Mouse (Mus musculus) heart, embryonic 14.5 days (tissue): ENCODE measurements at regions not wholly inside any gene's neighbourhood (a gene's known extent, or its start where the extent isn't known, plus 50 kb on each side); places are given as distances from the start of the nearest gene placed in this dataset.

ENCODE experiments used
- ATAC-seq: fragments of 200-750 bp; cut with Nextera tagmentation; 2 replicates; pipeline ENCODE4 v1.8.0; 2017; ENCODE audit warnings: low read depth, moderate TSS enrichment; ENCODE audit not compliant: insufficient number of reproducible peaks, insufficient read depth, low FRiP score
- H3K27ac ChIP-seq, 2 experiments: fragments of 200-500 bp in 1 of 2; fragments of 300-500 bp in 1 of 2; sonication (generic) in 1 of 2; replicated peaks in 1 of 2; 2 replicates each; pipeline ENCODE4 v1.5.1; 2012 to 2014; ENCODE audit warnings: low read depth in 2 of 2, low read length in 2 of 2, control low read depth in 1 of 2, mild to moderate bottlenecking in 1 of 2, mixed read lengths in 1 of 2; ENCODE audit not compliant: control insufficient read depth in 1 of 2, insufficient read depth in 1 of 2
- H3K27me3 ChIP-seq: fragments of 300-500 bp; sonication (generic); 2 replicates; pipeline ENCODE4 v1.6.1; 2014; ENCODE audit warnings: mild to moderate bottlenecking, low read length, control low read depth; ENCODE audit not compliant: control insufficient read depth, insufficient read depth
- H3K36me3 ChIP-seq: fragments of 300-500 bp; sonication (generic); 2 replicates; pipeline ENCODE4 v1.6.1; 2014; ENCODE audit warnings: mild to moderate bottlenecking, control low read depth, low read length, mixed read lengths; ENCODE audit not compliant: control insufficient read depth, insufficient read depth
- H3K4me1 ChIP-seq, 2 experiments: fragments of 200-500 bp in 1 of 2; fragments of 300-500 bp in 1 of 2; sonication (generic) in 1 of 2; 2 replicates each; pipeline ENCODE4 v1.6.1; 2012 to 2014; ENCODE audit warnings: low read length in 2 of 2, control low read depth in 1 of 2, mixed read lengths in 1 of 2; ENCODE audit not compliant: control insufficient read depth in 2 of 2, insufficient read depth in 2 of 2
- H3K4me2 ChIP-seq: fragments of 300-500 bp; sonication (generic); 2 replicates; pipeline ENCODE4 v1.6.1; 2014; ENCODE audit warnings: mild to moderate bottlenecking, low read length
- H3K4me3 ChIP-seq, 2 experiments: fragments of 200-500 bp in 1 of 2; fragments of 300-500 bp in 1 of 2; sonication (generic) in 1 of 2; 2 replicates each; pipeline ENCODE4 v1.5.1; 2012 to 2014; ENCODE audit warnings: low read length in 2 of 2, mild to moderate bottlenecking in 2 of 2, control low read depth in 1 of 2, low read depth in 1 of 2, moderate library complexity in 1 of 2; ENCODE audit not compliant: control insufficient read depth in 1 of 2, insufficient read depth in 1 of 2
- H3K9ac ChIP-seq: fragments of 300-500 bp; sonication (generic); 2 replicates; pipeline ENCODE4 v1.6.1; 2014; ENCODE audit warnings: mild to moderate bottlenecking, low read length
- H3K9me3 ChIP-seq: fragments of 300-500 bp; sonication (generic); 2 replicates; pipeline ENCODE4 v1.6.1; 2016; ENCODE audit warnings: low read length, control low read depth; ENCODE audit not compliant: control insufficient read depth
- WGBS: fragments of 180-500 bp; shearing (Covaris S2); extraction: QIAGEN DNeasy Blood & Tissue Kit; methylation state at CpG from one replicate; pipeline ENCODE4 v1.1.7; 2014; 5-methylcytosine and 5-hydroxymethylcytosine counted together

GRCm38 (mm10) chr11:19835221-19835745, 88.9 kb upstream of the Spred2 start:
- Histone ChIP-seq H3K4me1 (peaks cover 0 to 2% of the 10 kb centered on the region in 2 experiments; a peak in 1 of 4 replicates), H3K27me3 (no peaks in the 10 kb centered on the region), H3K4me3 (no peak overlapping the region), H3K27ac (no peak overlapping the region), H3K4me2 (no peak overlapping the region), H3K9me3 (no peaks in the 10 kb centered on the region), H3K36me3 (no peaks in the 10 kb centered on the region), H3K9ac (no peak overlapping the region)
- WGBS, result 44% methylated on average over 6 of the region's 6 CpGs
- no peak for ATAC-seq

DNA sequence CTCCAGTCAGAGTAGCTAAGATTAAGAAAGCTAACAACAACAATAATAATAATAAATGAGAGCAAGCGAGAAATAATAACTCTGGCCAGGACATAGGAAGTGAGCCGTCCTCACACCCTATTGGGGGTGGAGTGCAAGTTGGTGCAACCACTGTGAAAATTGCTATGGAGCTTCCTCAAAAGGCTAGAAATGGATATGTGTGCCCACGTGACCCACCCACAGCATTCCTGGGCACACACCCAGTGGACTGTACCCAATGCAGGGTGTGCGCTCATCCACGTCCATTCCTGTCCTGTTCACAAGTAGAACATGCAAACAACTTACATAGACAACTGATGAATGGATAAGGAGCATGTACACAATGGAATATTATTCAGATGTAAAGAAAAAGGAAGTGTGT, 85.2 kb upstream of the Spred2 start:
- 86% methylated on average over 5 of the region's 5 CpGs for WGBS

GRCm38 (mm10) chr11:19843084-19843483, 81.1 kb upstream of the Spred2 start:
- Histone ChIP-seq H3K9me3 (no peaks in the 10 kb centered on the region), H3K4me2 (no peak overlapping the region), H3K36me3 (no peaks in the 10 kb centered on the region), H3K4me3 (no peak overlapping the region), H3K27ac (no peak overlapping the region), H3K9ac (no peak overlapping the region), H3K27me3 (no peaks in the 10 kb centered on the region), H3K4me1 (no peaks in the 10 kb centered on the region)
- WGBS, result 59% methylated on average over 3 of the region's 3 CpGs
- ATAC-seq, result no peak

More for the DNA sequence above, 85.2 kb upstream of the Spred2 start:
- Histone ChIP-seq H3K4me1 (peaks cover 0 to 2% of the 10 kb centered on the region in 2 experiments; a peak in 1 of 4 replicates), H3K27ac (no peak overlapping the region), H3K27me3 (no peaks in the 10 kb centered on the region), H3K4me3 (no peak overlapping the region), H3K9ac (no peak overlapping the region), H3K4me2 (no peak overlapping the region), H3K9me3 (no peaks in the 10 kb centered on the region), H3K36me3 (no peaks in the 10 kb centered on the region)
- no peak for ATAC-seq

DNA sequence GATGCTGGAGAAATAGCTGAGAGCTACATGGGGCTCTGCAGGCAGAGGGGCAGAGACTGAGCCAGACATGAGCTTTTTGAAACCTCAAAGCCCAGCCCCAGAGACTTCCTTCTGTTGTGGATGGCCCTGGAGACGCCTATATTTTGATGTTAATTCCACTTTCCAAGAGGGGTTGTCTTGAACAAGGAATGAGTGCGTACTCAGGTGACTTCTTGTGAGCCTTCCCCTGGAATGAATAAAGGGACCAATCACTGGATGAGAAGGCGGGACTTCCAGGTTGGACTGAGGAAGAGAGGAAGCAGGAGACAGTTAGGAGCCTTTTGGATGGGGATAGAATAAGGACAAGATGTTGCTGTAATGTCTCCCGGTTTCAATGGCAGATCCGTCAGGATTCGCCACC, 76.3 kb upstream of the Spred2 start:
- no peak for ATAC-seq
- H3K4me1 ChIP-seq, result peaks cover 5 to 13% of the 10 kb centered on the region in 2 experiments
- H3K27me3 ChIP-seq, result no peaks in the 10 kb centered on the region
- no peak overlapping the region for H3K4me2 ChIP-seq
- no peak overlapping the region for H3K27ac ChIP-seq
- H3K36me3 ChIP-seq, result no peaks in the 10 kb centered on the region
- no peak overlapping the region for H3K9ac ChIP-seq
- WGBS, result 86% methylated on average over 6 of the region's 6 CpGs
- no peak overlapping the region for H3K4me3 ChIP-seq
- no peaks in the 10 kb centered on the region for H3K9me3 ChIP-seq

DNA sequence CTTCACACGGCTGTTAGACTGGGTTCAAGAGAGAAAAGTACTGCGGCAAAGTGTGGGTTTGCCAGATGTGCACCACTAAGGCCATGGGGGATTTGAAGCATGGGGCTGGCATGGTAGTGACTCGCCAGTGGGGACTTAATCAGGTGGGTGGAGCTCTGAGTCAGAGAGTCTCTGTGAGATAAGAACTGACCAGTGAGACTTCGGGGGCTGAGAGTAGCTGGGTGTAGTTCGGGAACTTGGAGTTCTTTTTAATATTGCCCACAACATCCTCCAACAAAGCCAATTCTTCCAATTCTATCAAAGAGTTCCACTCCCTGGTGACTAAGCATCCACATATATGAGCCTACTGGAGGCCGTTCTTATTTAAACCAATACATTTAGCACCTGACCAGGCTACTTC, 75.8 kb upstream of the Spred2 start:
- no peak overlapping the region for H3K4me3 ChIP-seq
- H3K4me1 ChIP-seq, result peaks cover 5 to 13% of the 10 kb centered on the region in 2 experiments
- no peaks in the 10 kb centered on the region for H3K9me3 ChIP-seq
- no peak overlapping the region for H3K4me2 ChIP-seq
- no peak overlapping the region for H3K27ac ChIP-seq
- no peaks in the 10 kb centered on the region for H3K27me3 ChIP-seq
- 73% methylated on average over 6 of the region's 6 CpGs for WGBS
- no peak overlapping the region for H3K9ac ChIP-seq
- no peaks in the 10 kb centered on the region for H3K36me3 ChIP-seq
- ATAC-seq, result no peak

- H3K9me3 ChIP-seq, result no peaks in the 10 kb centered on the region
- no peak for ATAC-seq
- no peak overlapping the region for H3K4me2 ChIP-seq
- no peaks in the 10 kb centered on the region for H3K27me3 ChIP-seq
- no peak overlapping the region for H3K9ac ChIP-seq
- peaks cover 5 to 13% of the 10 kb centered on the region in 2 experiments for H3K4me1 ChIP-seq
- H3K4me3 ChIP-seq, result no peak overlapping the region
- H3K36me3 ChIP-seq, result no peaks in the 10 kb centered on the region
- H3K27ac ChIP-seq, result no peak overlapping the region
- WGBS, result 65% methylated on average over 4 of the region's 4 CpGs
Observed at GRCm38 (mm10) chr11:19849347-19849811, 74.8 kb upstream of the Spred2 start.

DNA sequence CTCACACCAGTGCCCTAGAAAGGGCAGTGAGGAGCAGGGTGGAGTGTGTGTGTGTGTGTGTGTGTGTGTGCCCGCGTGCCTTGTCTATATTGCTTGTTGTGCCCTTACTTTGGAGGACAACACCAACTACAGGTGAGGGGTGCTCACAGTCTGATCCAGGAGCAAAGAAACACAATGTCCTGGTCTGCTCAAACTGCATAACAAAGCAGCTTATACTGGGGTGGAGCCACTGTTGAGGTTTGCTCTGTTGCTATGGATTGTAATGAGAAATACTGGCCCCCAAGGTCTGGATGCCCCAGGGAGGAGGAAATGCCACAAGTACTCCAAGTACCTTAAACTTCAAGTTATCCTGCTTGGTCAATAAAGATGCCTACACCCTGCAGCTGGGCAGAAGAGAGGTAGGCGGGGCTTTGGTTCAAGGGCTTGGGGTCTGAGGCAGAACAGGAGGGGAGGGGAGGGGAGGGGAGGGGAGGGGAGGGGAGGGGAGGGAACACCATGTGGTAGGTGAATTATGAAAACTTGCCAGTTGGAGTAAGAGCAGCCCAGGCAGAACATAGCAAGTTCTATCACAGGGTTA, 74.2 kb upstream of the Spred2 start:
- Histone ChIP-seq H3K27me3 (no peaks in the 10 kb centered on the region), H3K4me3 (no peak overlapping the region), H3K4me2 (no peak overlapping the region), H3K9ac (no peak overlapping the region), H3K36me3 (no peaks in the 10 kb centered on the region), H3K27ac (no peak overlapping the region), H3K4me1 (peaks cover 5 to 13% of the 10 kb centered on the region in 2 experiments), H3K9me3 (no peaks in the 10 kb centered on the region)
- 91% methylated on average over 3 of the region's 3 CpGs for WGBS
- no peak for ATAC-seq
